Mouse (Mus musculus): ENCODE measurements at regions not wholly inside any gene's neighbourhood (a gene's known extent, or its start where the extent isn't known, plus 50 kb on each side); places are given as distances from the start of the nearest gene placed in this dataset.

DNA sequence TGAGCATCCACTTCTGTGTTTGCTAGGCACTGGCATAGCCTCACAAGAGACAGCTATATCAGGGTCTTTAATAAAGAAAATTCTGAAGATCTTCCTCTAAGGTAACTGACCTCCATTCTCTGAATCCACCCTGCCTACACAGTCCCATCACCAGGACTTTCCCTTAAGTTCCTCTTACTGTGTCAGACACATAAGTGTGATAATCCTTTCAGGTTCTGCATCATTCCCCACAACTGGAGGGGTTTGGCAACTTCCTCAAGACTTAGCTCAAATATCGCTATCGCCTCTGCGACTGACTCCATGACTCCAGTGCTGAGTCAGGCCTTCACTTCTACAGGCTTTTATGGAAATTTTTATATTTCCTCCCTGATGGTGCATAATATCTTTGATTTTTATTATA is 111.0 kb upstream of the 9330182O14Rik start:
- Histone ChIP-seq H3K27me3 (replicated peaks) (no peaks in the 10 kb centered on the region), H3K9ac (replicated peaks) (no peak overlapping the region), H3K4me2 (no peak overlapping the region), H3K4me3 (replicated peaks) (no peak overlapping the region), H3K4me1 (peaks cover 6% of the 10 kb centered on the region), H3K36me3 (no peaks in the 10 kb centered on the region), H3K9me3 (replicated peaks) (no peaks in the 10 kb centered on the region), H3K27ac (replicated peaks) (no peak overlapping the region)
- 91% methylated on average over 3 of the region's 3 CpGs for WGBS
- ATAC-seq (ENCODE audit: low FRiP score): no peak

DNA sequence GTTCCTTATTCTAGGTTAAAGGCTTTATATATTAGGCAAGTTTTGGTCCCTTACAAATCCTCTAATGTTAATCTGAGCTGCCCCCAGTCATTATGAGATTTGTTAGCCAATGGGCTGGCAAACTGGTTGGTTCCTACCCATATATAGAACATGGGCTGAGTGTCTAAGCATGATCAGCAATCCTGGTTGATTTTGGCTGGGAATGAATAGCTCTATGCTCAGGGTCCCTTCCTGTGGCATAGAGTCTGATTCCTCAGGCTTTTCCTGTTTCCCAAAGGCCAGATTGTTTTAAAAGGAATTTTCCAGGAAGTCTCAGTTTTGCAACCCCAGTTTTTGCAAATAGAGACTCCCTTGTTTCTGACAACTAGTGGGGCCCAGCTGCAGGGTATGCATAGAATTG is 102.1 kb upstream of the 9330182O14Rik start:
- H3K36me3 ChIP-seq: no peaks in the 10 kb centered on the region
- no peaks in the 10 kb centered on the region for H3K4me1 ChIP-seq
- H3K27ac ChIP-seq (replicated peaks): no peak overlapping the region
- no peak overlapping the region for H3K9ac ChIP-seq (replicated peaks)
- ATAC-seq (ENCODE audit: low FRiP score): no peak
- H3K4me2 ChIP-seq: no peak overlapping the region
- no peaks in the 10 kb centered on the region for H3K27me3 ChIP-seq (replicated peaks)
- H3K4me3 ChIP-seq (replicated peaks): no peak overlapping the region
- no peaks in the 10 kb centered on the region for H3K9me3 ChIP-seq (replicated peaks)

DNA sequence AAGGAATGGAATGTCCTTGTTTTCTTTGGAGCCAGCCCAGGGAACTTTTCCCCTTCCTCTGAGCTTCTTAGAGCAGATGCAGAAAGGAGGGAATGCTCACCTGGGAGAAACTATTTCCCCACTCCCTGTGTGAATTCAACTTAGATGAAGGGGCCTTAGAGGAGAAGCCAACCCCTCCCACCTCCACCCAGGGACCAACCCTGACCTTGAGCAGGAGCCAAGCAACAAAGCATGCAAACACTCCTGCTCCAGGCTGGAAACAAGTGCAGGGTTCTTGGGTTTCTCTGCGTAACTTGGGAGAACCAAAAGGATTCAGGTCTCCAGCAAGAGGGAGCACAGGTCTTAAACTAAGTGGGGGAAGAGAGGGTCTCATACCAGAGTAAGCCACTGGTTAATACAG is 98.0 kb upstream of the 9330182O14Rik start:
- H3K27ac ChIP-seq (replicated peaks): no peak overlapping the region
- H3K4me3 ChIP-seq (replicated peaks): no peak overlapping the region
- no peak for ATAC-seq (ENCODE audit: low FRiP score)
- H3K9ac ChIP-seq (replicated peaks): no peak overlapping the region
- no peaks in the 10 kb centered on the region for H3K9me3 ChIP-seq (replicated peaks)
- H3K4me2 ChIP-seq: no peak overlapping the region
- 92% methylated on average over 1 of the region's 1 CpGs for WGBS
- no peaks in the 10 kb centered on the region for H3K36me3 ChIP-seq
- no peaks in the 10 kb centered on the region for H3K27me3 ChIP-seq (replicated peaks)
- H3K4me1 ChIP-seq: no peaks in the 10 kb centered on the region

GRCm38 (mm10) chr15:40037266-40037665 is 96.9 kb upstream of the 9330182O14Rik start:
- H3K27me3 ChIP-seq (replicated peaks): no peaks in the 10 kb centered on the region
- no peaks in the 10 kb centered on the region for H3K9me3 ChIP-seq (replicated peaks)
- H3K4me1 ChIP-seq: no peaks in the 10 kb centered on the region
- H3K4me2 ChIP-seq: no peak overlapping the region
- H3K9ac ChIP-seq (replicated peaks): no peak overlapping the region
- no peak overlapping the region for H3K4me3 ChIP-seq (replicated peaks)
- 75% methylated on average over 7 of the region's 7 CpGs for WGBS
- no peak for ATAC-seq (ENCODE audit: low FRiP score)
- H3K36me3 ChIP-seq: no peaks in the 10 kb centered on the region
- no peak overlapping the region for H3K27ac ChIP-seq (replicated peaks)

GRCm38 (mm10) chr15:40046219-40046618 is 87.9 kb upstream of the 9330182O14Rik start:
- Histone ChIP-seq H3K27ac (replicated peaks) (no peak overlapping the region), H3K9me3 (replicated peaks) (no peaks in the 10 kb centered on the region), H3K9ac (replicated peaks) (no peak overlapping the region), H3K4me1 (peaks cover 3% of the 10 kb centered on the region; the same call in 1 of the 2 replicates), H3K4me3 (replicated peaks) (no peak overlapping the region), H3K36me3 (no peaks in the 10 kb centered on the region), H3K4me2 (no peak overlapping the region), H3K27me3 (replicated peaks) (no peaks in the 10 kb centered on the region)
- ATAC-seq (ENCODE audit: low FRiP score): no peak
- WGBS: 45% methylated on average over 5 of the region's 5 CpGs

DNA sequence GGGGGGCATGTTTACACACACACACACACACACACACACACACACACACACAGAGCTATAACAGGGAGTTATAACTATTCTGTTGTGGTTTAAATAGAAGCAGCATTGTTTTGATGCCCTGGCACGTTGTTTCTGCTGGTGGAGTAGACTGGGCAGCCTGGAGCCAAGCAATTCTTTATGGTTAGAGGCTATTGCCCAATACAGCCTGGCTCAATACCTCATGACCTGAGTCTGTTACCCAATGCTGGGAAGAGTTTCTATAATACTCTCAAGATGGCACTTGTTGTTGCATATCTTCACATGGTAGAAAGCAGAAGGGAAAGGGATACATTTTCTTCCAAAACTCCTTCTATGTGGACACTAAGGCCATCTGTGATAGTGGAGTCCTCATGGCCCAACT is 87.1 kb upstream of the 9330182O14Rik start:
- peaks cover 3% of the 10 kb centered on the region; the same call in 1 of the 2 replicates for H3K4me1 ChIP-seq
- H3K9me3 ChIP-seq (replicated peaks): no peaks in the 10 kb centered on the region
- H3K27ac ChIP-seq (replicated peaks): no peak overlapping the region
- no peaks in the 10 kb centered on the region for H3K27me3 ChIP-seq (replicated peaks)
- no peak for ATAC-seq (ENCODE audit: low FRiP score)
- no peaks in the 10 kb centered on the region for H3K36me3 ChIP-seq
- no peak overlapping the region for H3K4me3 ChIP-seq (replicated peaks)
- H3K9ac ChIP-seq (replicated peaks): no peak overlapping the region
- H3K4me2 ChIP-seq: no peak overlapping the region
- WGBS: 85% methylated on average over 1 of the region's 1 CpGs

GRCm38 (mm10) chr15:40068051-40068450 is 66.1 kb upstream of the 9330182O14Rik start:
- H3K4me3 ChIP-seq (replicated peaks): no peak overlapping the region
- no peak overlapping the region for H3K4me2 ChIP-seq
- H3K27me3 ChIP-seq (replicated peaks): no peaks in the 10 kb centered on the region
- H3K4me1 ChIP-seq: 0 out of 2 replicates have a peak, but pooled peaks cover 3% of the 10 kb centered on the region
- H3K9me3 ChIP-seq (replicated peaks): no peaks in the 10 kb centered on the region
- H3K27ac ChIP-seq (replicated peaks): no peak overlapping the region
- no peaks in the 10 kb centered on the region for H3K36me3 ChIP-seq
- no peak for ATAC-seq (ENCODE audit: low FRiP score)
- 92% methylated on average over 2 of the region's 2 CpGs for WGBS
- H3K9ac ChIP-seq (replicated peaks): no peak overlapping the region

DNA sequence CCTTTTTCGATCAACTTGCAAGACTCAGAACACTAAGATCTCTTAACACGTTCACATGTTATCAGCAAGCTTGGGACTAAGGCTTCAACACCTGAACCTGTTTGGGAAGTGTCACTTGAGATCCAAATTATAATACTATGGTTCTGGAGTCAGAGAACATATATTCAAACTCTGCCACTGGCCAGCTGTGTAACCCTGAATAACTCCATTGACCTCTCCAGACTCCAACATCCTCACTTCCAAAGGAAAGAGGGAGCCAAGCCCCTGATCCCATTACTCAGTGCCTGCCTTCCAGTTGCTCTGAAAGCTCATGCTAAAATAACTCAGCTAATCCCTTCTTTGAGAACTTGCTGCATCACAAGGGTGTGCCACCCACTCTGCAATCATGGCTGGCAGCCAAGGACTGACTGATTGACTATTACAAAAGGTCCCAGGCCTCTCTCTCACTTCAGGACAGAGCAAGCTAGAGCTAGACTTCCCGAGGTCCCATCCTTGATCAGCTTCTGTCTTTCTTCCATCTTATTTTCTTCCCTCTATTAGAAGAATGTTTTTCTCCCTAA is 58.8 kb upstream of the 9330182O14Rik start:
- H3K4me1 ChIP-seq: peaks cover 3% of the 10 kb centered on the region; the same call in 1 of the 2 replicates
- H3K9me3 ChIP-seq (replicated peaks): no peaks in the 10 kb centered on the region
- no peak overlapping the region for H3K4me2 ChIP-seq
- ATAC-seq (ENCODE audit: low FRiP score): no peak
- no peak overlapping the region for H3K27ac ChIP-seq (replicated peaks)
- 84% methylated on average over 3 of the region's 3 CpGs for WGBS
- no peak overlapping the region for H3K4me3 ChIP-seq (replicated peaks)
- H3K36me3 ChIP-seq: no peaks in the 10 kb centered on the region
- H3K27me3 ChIP-seq (replicated peaks): no peaks in the 10 kb centered on the region
- no peak overlapping the region for H3K9ac ChIP-seq (replicated peaks)

- no peak overlapping the region for H3K27ac ChIP-seq (replicated peaks)
- no peaks in the 10 kb centered on the region for H3K36me3 ChIP-seq
- H3K27me3 ChIP-seq (replicated peaks): no peaks in the 10 kb centered on the region
- no peak overlapping the region for H3K4me3 ChIP-seq (replicated peaks)
- H3K4me2 ChIP-seq: no peak overlapping the region
- H3K9me3 ChIP-seq (replicated peaks): no peaks in the 10 kb centered on the region
- peaks cover 3% of the 10 kb centered on the region; the same call in 1 of the 2 replicates for H3K4me1 ChIP-seq
- H3K9ac ChIP-seq (replicated peaks): no peak overlapping the region
- WGBS: 43% methylated on average over 6 of the region's 6 CpGs
- ATAC-seq (ENCODE audit: low FRiP score): no peak
Observed at GRCm38 (mm10) chr15:40079872-40080271, 54.3 kb upstream of the 9330182O14Rik start.
